Mouse (Mus musculus): Measurements from ENCODE around the gene Ints14.

- TF ChIP-seq CTCF (conservative IDR thresholded peaks at IDR 0.05; ENCODE audit: insufficient read depth, insufficient read length, low read depth, low read length) (no peak), POLR2A (IDR thresholded peaks at IDR 0.05; ENCODE audit: low read depth, low read length) (no peak)
These were observed 58.4 kb downstream of the Ints14 start for GRCm38 (mm10) chr9:65019146-65019545.
